Mouse (Mus musculus): Measurements from ENCODE around the gene Thumpd1. TPM values are rescaled to one million over a fixed set of nuclear protein-coding genes. Genes with fewer than 3 reads are reported as not detected.
A peak's percentile ranks its signal among the peaks of the same experiment; 100 is the strongest.

The Thumpd1 gene
- polyA plus RNA-seq, 1 experiment from 2014 or later: 90.6 TPM

DNA sequence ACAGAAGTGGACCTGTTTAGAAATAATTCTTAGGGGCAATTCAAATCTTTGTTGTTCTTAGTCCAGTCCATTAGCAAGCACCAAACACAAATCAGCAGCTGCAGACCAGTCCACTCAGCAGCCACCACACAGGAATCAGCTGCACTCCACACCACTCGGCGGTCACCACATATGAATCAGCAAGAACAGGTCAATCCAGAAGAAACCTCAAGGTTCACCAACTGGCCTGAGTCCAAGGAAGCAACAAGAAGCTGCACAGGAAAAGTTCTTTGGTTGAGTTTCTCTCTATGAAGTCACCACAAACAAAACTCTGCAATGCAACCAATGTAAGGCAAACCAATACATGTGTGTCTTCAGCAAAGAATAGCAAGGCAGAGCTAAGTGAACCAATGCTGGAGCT, 7.0 kb upstream of the Thumpd1 start:
- no peaks in the 10 kb centered on the region for H3K4me1 ChIP-seq (ENCODE audit: insufficient read depth)
- no peaks in the 10 kb centered on the region for H3K27me3 ChIP-seq (ENCODE audit: insufficient read depth, low read length)
- no peak for ATAC-seq (ENCODE audit: insufficient read depth)
- no peak overlapping the region for H3K4me3 ChIP-seq (ENCODE audit: low read depth, low read length)
- H3K36me3 ChIP-seq (ENCODE audit: insufficient read depth): no peaks in the 10 kb centered on the region
- no peak for TF ChIP-seq CTCF (IDR thresholded peaks at IDR 0.05; ENCODE audit: low read depth)
- WGBS: 91% methylated on average over 2 of the region's 2 CpGs
- H3K4me2 ChIP-seq: no peak overlapping the region
- no peak for DNase-seq
- H3K27ac ChIP-seq (ENCODE audit: low read depth): no peak overlapping the region
- no peaks in the 10 kb centered on the region for H3K9me3 ChIP-seq (ENCODE audit: low read depth, low read length)
- no peak overlapping the region for H3K9ac ChIP-seq

DNA sequence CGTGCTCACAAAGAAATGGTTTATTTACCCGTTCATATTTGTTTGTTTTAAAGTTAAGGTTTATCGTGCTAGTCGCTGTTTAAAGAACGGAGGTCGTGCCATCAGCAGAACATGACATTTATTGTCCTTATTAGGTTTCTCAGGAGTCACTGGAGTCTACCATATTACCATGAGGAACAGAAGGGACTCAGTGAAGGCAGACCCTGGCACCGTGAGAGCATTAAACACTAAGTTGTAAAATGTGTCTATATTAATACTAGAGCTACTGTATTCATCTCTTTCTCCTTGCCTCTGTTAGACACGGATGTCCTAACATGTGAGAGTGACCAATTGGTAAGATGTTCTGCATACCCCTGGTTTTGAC, 331 bp upstream of the Thumpd1 start:
- no peaks in the 10 kb centered on the region for H3K9me3 ChIP-seq (ENCODE audit: low read depth, low read length)
- peaks cover 31% of the 10 kb centered on the region for H3K36me3 ChIP-seq (ENCODE audit: insufficient read depth)
- peak overlapping the region; percentile 73 for H3K27ac ChIP-seq (ENCODE audit: low read depth)
- WGBS: 14% methylated on average over 8 of the region's 8 CpGs
- no peaks in the 10 kb centered on the region for H3K27me3 ChIP-seq (ENCODE audit: insufficient read depth, low read length)
- peak overlapping the region; percentile 89 for H3K4me3 ChIP-seq (ENCODE audit: low read depth, low read length)
- ATAC-seq (ENCODE audit: insufficient read depth) (peak; percentile 55), DNase-seq (no peak)
- no peak for TF ChIP-seq CTCF (IDR thresholded peaks at IDR 0.05; ENCODE audit: low read depth)
- no peaks in the 10 kb centered on the region for H3K4me1 ChIP-seq (ENCODE audit: insufficient read depth)
- peak overlapping the region; percentile 66 for H3K4me2 ChIP-seq
- H3K9ac ChIP-seq: peak overlapping the region; percentile 87

DNA sequence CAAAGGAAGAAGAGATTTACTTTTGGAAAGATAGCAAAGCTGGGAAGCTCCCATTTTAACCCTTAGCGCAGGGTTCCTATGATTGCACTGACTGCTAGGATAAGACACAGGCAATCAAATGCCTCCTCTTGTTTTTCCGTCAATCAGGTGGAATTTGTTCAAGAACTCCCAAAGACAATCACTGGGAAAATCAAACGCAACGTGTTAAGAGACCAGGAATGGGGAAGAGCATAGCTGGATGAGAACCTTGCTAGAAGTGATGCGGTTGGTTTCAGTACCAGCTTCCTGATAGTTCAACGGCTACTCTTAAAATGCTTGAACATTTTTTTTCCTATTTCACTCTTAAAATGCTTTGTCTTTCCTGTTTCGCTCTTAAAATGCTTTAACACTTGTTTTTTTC, 6.5 kb downstream of the Thumpd1 start:
- no peaks in the 10 kb centered on the region for H3K27me3 ChIP-seq (ENCODE audit: insufficient read depth, low read length)
- no peak overlapping the region for H3K4me3 ChIP-seq (ENCODE audit: low read depth, low read length)
- no peak overlapping the region for H3K9ac ChIP-seq
- ATAC-seq (ENCODE audit: insufficient read depth): no peak
- no peaks in the 10 kb centered on the region for H3K9me3 ChIP-seq (ENCODE audit: low read depth, low read length)
- TF ChIP-seq CTCF (IDR thresholded peaks at IDR 0.05; ENCODE audit: low read depth): no peak
- H3K36me3 ChIP-seq (ENCODE audit: insufficient read depth): peaks cover 43% of the 10 kb centered on the region
- 86% methylated on average over 7 of the region's 7 CpGs for WGBS
- no peak for DNase-seq
- no peaks in the 10 kb centered on the region for H3K4me1 ChIP-seq (ENCODE audit: insufficient read depth)
- no peak overlapping the region for H3K4me2 ChIP-seq
- no peak overlapping the region for H3K27ac ChIP-seq (ENCODE audit: low read depth)

DNA sequence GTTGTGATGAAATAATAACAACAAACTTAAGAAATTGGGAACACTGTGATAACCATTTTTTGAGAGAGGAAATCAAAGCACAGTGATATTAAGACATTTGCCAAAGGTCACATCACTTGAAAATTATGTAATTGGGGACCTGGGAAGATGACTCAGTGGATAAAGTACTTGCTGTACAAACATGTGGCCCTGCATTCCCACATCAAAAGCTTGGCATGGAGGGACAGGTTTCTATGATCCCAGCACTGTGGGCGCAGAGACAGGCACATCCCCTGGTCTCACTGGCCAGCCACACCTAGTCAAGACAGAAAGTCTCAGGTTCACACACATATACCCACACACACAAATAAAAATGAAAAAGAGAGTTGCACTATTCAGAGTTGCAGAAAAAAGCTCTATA, 25.7 kb downstream of the Thumpd1 start:
- Histone ChIP-seq H3K9me3 (ENCODE audit: low read depth, low read length) (no peaks in the 10 kb centered on the region), H3K27me3 (ENCODE audit: insufficient read depth, low read length) (no peaks in the 10 kb centered on the region), H3K4me1 (ENCODE audit: insufficient read depth) (no peaks in the 10 kb centered on the region), H3K4me3 (ENCODE audit: low read depth, low read length) (no peak overlapping the region), H3K36me3 (ENCODE audit: insufficient read depth) (no peaks in the 10 kb centered on the region), H3K27ac (ENCODE audit: low read depth) (no peak overlapping the region), H3K9ac (no peak overlapping the region), H3K4me2 (no peak overlapping the region)
- DNase-seq: no peak
- TF ChIP-seq CTCF (IDR thresholded peaks at IDR 0.05; ENCODE audit: low read depth): no peak
- WGBS: 67% methylated on average over 1 of the region's 1 CpGs
- no peak for ATAC-seq (ENCODE audit: insufficient read depth)

DNA sequence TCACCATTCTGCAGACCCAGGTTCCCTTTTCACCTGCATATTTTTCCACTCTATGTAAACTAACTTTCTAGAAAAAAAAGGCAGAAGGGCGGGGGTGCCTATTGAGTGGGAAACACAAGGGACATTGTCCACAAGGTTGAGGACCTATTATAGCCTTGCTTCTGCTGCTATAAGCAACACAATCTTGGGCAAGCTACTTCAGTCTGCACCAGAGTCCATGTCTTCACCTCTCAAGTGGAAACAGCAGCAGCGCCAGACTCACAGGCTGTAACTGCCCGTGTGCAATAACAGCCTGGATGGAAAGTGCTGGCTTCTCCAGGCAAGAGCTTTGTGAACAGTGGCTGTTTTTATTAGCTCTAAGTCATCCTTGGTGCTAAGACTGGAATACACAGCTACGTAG, 28.3 kb downstream of the Thumpd1 start:
- TF ChIP-seq CTCF (IDR thresholded peaks at IDR 0.05; ENCODE audit: low read depth): no peak

DNA sequence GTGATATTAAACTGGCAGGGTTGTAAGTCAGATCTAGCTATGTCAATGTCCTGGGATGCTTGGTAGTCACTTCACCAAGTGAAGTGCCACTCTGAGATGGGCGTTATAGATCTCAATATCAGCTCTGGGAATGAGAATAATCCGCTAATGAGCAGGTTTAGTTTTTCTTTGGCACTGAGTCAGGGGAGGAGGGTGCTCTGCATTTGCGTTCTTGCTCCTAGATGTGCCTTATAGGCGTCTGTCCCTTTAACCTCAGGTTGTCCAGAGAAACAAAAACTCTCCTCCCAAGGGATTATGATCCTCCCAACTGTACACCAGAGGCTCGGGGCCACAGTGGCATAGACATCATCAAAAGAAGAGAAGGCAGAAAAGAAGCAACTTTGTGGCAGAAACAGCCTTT, 30.9 kb downstream of the Thumpd1 start, which contains the start of gene Acsm4:
TSS of gene Acsm4 (plus strand) at position 301 of the 400 bp plus-strand sequence.
- DNase-seq (no peak), ATAC-seq (ENCODE audit: insufficient read depth) (no peak)
- Histone ChIP-seq H3K4me3 (ENCODE audit: low read depth, low read length) (no peak within 1 kb of the TSS), H3K36me3 (ENCODE audit: insufficient read depth) (no peaks in the 10 kb centered on the region), H3K27ac (ENCODE audit: low read depth) (no peak within 1 kb of the TSS), H3K4me1 (ENCODE audit: insufficient read depth) (no peaks in the 10 kb centered on the region), H3K9ac (no peak within 1 kb of the TSS), H3K27me3 (ENCODE audit: insufficient read depth, low read length) (no peaks in the 10 kb centered on the region), H3K9me3 (ENCODE audit: low read depth, low read length) (no peaks in the 10 kb centered on the region), H3K4me2 (no peak within 1 kb of the TSS)
- 66% methylated on average over 5 of the region's 5 CpGs for WGBS
- TF ChIP-seq CTCF (IDR thresholded peaks at IDR 0.05; ENCODE audit: low read depth): no peak

More for the DNA sequence above, 28.3 kb downstream of the Thumpd1 start:
- H3K27ac ChIP-seq (ENCODE audit: low read depth): no peak overlapping the region
- no peak for ATAC-seq (ENCODE audit: insufficient read depth)
- H3K9ac ChIP-seq: no peak overlapping the region
- no peak overlapping the region for H3K4me3 ChIP-seq (ENCODE audit: low read depth, low read length)
- H3K36me3 ChIP-seq (ENCODE audit: insufficient read depth): no peaks in the 10 kb centered on the region
- peak; percentile 4 for DNase-seq
- H3K4me1 ChIP-seq (ENCODE audit: insufficient read depth): no peaks in the 10 kb centered on the region
- 63% methylated on average over 4 of the region's 4 CpGs for WGBS
- no peaks in the 10 kb centered on the region for H3K27me3 ChIP-seq (ENCODE audit: insufficient read depth, low read length)
- no peaks in the 10 kb centered on the region for H3K9me3 ChIP-seq (ENCODE audit: low read depth, low read length)
- no peak overlapping the region for H3K4me2 ChIP-seq

DNA sequence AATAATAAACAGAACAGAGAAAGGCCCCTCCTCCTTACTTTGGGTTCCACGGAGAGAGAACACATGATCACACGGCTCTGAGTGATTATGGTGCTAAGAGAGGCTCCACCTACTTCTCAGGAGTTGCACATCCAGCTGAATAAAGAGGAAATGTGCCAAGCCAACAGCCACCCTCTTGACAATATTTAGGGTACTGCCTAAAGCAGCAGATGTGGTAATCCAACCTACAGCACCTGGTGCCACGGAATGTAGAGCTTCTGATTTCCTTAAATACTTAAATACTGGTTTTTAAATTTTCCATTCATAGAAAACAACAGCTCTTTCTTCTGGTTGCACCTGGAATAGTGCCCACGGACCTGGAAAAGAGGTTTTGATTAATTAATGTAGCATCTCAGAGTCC, 37.9 kb downstream of the Thumpd1 start:
- 54% methylated on average over 4 of the region's 4 CpGs for WGBS
- ATAC-seq (ENCODE audit: insufficient read depth) (no peak), DNase-seq (no peak)
- no peak overlapping the region for H3K9ac ChIP-seq
- no peaks in the 10 kb centered on the region for H3K9me3 ChIP-seq (ENCODE audit: low read depth, low read length)
- TF ChIP-seq CTCF (IDR thresholded peaks at IDR 0.05; ENCODE audit: low read depth): no peak
- H3K4me3 ChIP-seq (ENCODE audit: low read depth, low read length): no peak overlapping the region
- no peak overlapping the region for H3K27ac ChIP-seq (ENCODE audit: low read depth)
- H3K36me3 ChIP-seq (ENCODE audit: insufficient read depth): no peaks in the 10 kb centered on the region
- H3K27me3 ChIP-seq (ENCODE audit: insufficient read depth, low read length): no peaks in the 10 kb centered on the region
- H3K4me2 ChIP-seq: no peak overlapping the region
- no peaks in the 10 kb centered on the region for H3K4me1 ChIP-seq (ENCODE audit: insufficient read depth)

DNA sequence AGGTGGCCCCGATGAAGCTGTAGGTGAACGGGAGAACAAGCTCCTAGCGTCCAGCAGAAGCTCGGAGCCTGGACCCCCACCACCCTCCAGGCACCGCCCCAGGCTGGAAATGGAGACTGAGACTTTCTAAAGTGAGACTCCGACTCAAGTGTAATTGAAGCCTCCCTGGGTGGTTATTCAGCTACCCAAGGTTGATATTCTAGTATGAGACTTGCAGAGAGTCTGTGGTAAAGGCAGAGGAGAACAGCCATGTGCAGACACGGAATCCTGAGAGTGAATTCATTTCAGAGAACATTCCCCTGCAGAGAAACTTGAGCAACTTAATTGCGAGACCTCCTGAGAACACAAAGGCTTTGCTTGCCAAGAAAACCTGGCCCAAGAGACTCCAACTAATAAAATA, 40.5 kb downstream of the Thumpd1 start:
- H3K27me3 ChIP-seq (ENCODE audit: insufficient read depth, low read length): no peaks in the 10 kb centered on the region
- no peaks in the 10 kb centered on the region for H3K36me3 ChIP-seq (ENCODE audit: insufficient read depth)
- H3K9me3 ChIP-seq (ENCODE audit: low read depth, low read length): no peaks in the 10 kb centered on the region
- H3K4me3 ChIP-seq (ENCODE audit: low read depth, low read length): no peak overlapping the region
- ATAC-seq (ENCODE audit: insufficient read depth): no peak
- no peak for TF ChIP-seq CTCF (IDR thresholded peaks at IDR 0.05; ENCODE audit: low read depth)
- DNase-seq: no peak
- H3K9ac ChIP-seq: no peak overlapping the region
- H3K4me2 ChIP-seq: no peak overlapping the region
- H3K27ac ChIP-seq (ENCODE audit: low read depth): no peak overlapping the region
- no peaks in the 10 kb centered on the region for H3K4me1 ChIP-seq (ENCODE audit: insufficient read depth)
- WGBS: 63% methylated on average over 8 of the region's 8 CpGs
